Mouse (Mus musculus): ENCODE data around the gene Cyct. TPM values are rescaled to one million over a fixed set of nuclear protein-coding genes. Genes with fewer than 3 reads are reported as not detected.
A peak's percentile ranks its signal among the peaks of the same experiment; 100 is the strongest.

Cyct gene
- total and polyA plus RNA-seq, 3 experiments, result not detected

GRCm38 (mm10) chr2:76369821-76370655 is 9.8 kb upstream of the Cyct start, which contains the start of gene Rbm45:
TSS of gene Rbm45 (plus strand) at chr2:76369984.
- Histone ChIP-seq H3K9me3 (replicated peaks; ENCODE audit: low read length) (no peaks in the 10 kb centered on the region), H3K4me2 (ENCODE audit: insufficient read depth, low read depth, poor library complexity, severe bottlenecking) (peak within 1 kb of the TSS; percentile 98), H3K4me3 (replicated peaks in 1 of 3; ENCODE audit: low read depth in 2 of 3, low read length in 2 of 3, poor library complexity in 1 of 3) (peak within 1 kb of the TSS; percentile 78 to 97 (median 89)), H3K27ac (ENCODE audit: insufficient read depth, low read depth) (peak within 1 kb of the TSS; percentile 17), H3K27me3 (replicated peaks) (no peaks in the 10 kb centered on the region), H3K79me2 (replicated peaks; ENCODE audit: control insufficient read depth, extremely low read depth, insufficient read depth, poor library complexity, severe bottlenecking) (peaks cover 31% of the 10 kb centered on the region), H3K9ac (ENCODE audit: insufficient read depth, low read depth) (peak within 1 kb of the TSS; percentile 79), H3K36me3 (replicated peaks in 1 of 2; ENCODE audit: control insufficient read depth in 1 of 2, insufficient read depth in 1 of 2, low read length in 1 of 2) (peaks cover 14 to 35% of the 10 kb centered on the region in 2 experiments), H3K4me1 (ENCODE audit: control insufficient read depth in 1 of 2, insufficient read depth in 2 of 2) (peaks cover 2 to 49% of the 10 kb centered on the region in 2 experiments; a peak in 2 of 4 replicates)
- in situ Hi-C loops (cut with MboI; ENCODE audit: low pct_ligation_motif_present, low pct_unique_long_range_greater_than_20kb, low sequenced_read_pairs), result loop anchor here (5.0 kb wide), 1 partner anchor 227 kb away; no protein-coding TSS in a partner anchor
- TF ChIP-seq ZNF384 (IDR thresholded peaks at IDR 0.05; ENCODE audit: low read depth, low read length) (peak; percentile 34; the same call in 1 of the 2 replicates), CHD2 (IDR thresholded peaks at IDR 0.05; ENCODE audit: low read length) (no peak), ETS1 (conservative IDR thresholded peaks at IDR 0.05; ENCODE audit: low read depth, low read length) (peak; percentile 22; the same call in 1 of the 2 replicates), HCFC1 (IDR thresholded peaks at IDR 0.05; ENCODE audit: low read depth, low read length) (peak; percentile 89), ZKSCAN1 (IDR thresholded peaks at IDR 0.05; ENCODE audit: borderline replicate concordance, low read depth, low read length) (no peak), UBTF (IDR thresholded peaks at IDR 0.05; ENCODE audit: low read depth, low read length) (peak; percentile 66; the same call in 1 of the 2 replicates), SMC3 (IDR thresholded peaks at IDR 0.05; ENCODE audit: low read depth, low read length) (peak; percentile 35), MAZ (IDR thresholded peaks at IDR 0.05; ENCODE audit: low read depth, low read length) (no peak), TCF12 (IDR thresholded peaks at IDR 0.05; ENCODE audit: low read depth, low read length) (peak; percentile 85), KAT2A (IDR thresholded peaks at IDR 0.05; ENCODE audit: insufficient replicate concordance, low read length) (peak; percentile 81; the same call in 1 of the 2 replicates), MYC (IDR thresholded peaks at IDR 0.05; ENCODE audit: low read depth, low read length) (no peak), ELF1 (IDR thresholded peaks at IDR 0.05; ENCODE audit: low read depth, low read length) (peak; percentile 99), NRF1 (IDR thresholded peaks at IDR 0.05; ENCODE audit: low read depth, low read length) (no peak), MEF2A (IDR thresholded peaks at IDR 0.05; ENCODE audit: borderline replicate concordance, low read depth, low read length) (peak; percentile 76), RCOR1 (conservative IDR thresholded peaks at IDR 0.05; ENCODE audit: low read depth, low read length) (no peak), TBP (conservative IDR thresholded peaks at IDR 0.05; ENCODE audit: low read depth, low read length) (no peak; the same call in 1 of the 2 replicates), BHLHE40 (IDR thresholded peaks at IDR 0.05; ENCODE audit: low read depth, low read length) (peak; percentile 14; the same call in 1 of the 2 replicates), MAX (IDR thresholded peaks at IDR 0.05; ENCODE audit: low read length) (peak; percentile 63; the same call in 1 of the 2 replicates), POLR2AphosphoS2 (IDR thresholded peaks at IDR 0.05; ENCODE audit: low read depth, low read length) (no peak), E2F4 (IDR thresholded peaks at IDR 0.05; ENCODE audit: insufficient replicate concordance, low read depth, low read length) (no peak), MXI1 (IDR thresholded peaks at IDR 0.05; ENCODE audit: low read depth, low read length) (peak; percentile 93), MAFK (IDR thresholded peaks at IDR 0.05; ENCODE audit: insufficient replicate concordance, low read length) (0 out of 2 replicates have a peak, but pooled peaks have one; percentile 39), RAD21 (IDR thresholded peaks at IDR 0.05; ENCODE audit: low read depth, low read length) (no peak; the same call in 1 of the 2 replicates), PAX5 (IDR thresholded peaks at IDR 0.05; ENCODE audit: low read length) (no peak), JUND (conservative IDR thresholded peaks at IDR 0.05; ENCODE audit: low read depth, low read length) (no peak), ZC3H11A (IDR thresholded peaks at IDR 0.05; ENCODE audit: low read depth, low read length) (no peak), EP300 (IDR thresholded peaks at IDR 0.05; ENCODE audit: low read length) (no peak), SIN3A (IDR thresholded peaks at IDR 0.05; ENCODE audit: low read length) (peak; percentile 95), JUN (IDR thresholded peaks at IDR 0.05; ENCODE audit: insufficient read depth, low read depth, low read length) (no peak), USF2 (conservative IDR thresholded peaks at IDR 0.05; ENCODE audit: low read depth, low read length) (no peak), CTCF (conservative IDR thresholded peaks at IDR 0.05 in 1 of 2, IDR thresholded peaks at IDR 0.05 in 1 of 2; ENCODE audit: low read depth in 2 of 2, low read length in 2 of 2) (peak; percentile 43 to 88), USF1 (IDR thresholded peaks at IDR 0.05; ENCODE audit: low read depth, low read length) (no peak), POLR2A (IDR thresholded peaks at IDR 0.05; ENCODE audit: low read depth, low read length) (peak; percentile 82), NELFE (IDR thresholded peaks at IDR 0.05; ENCODE audit: low read depth, low read length) (peak; percentile 64), IRF4 (IDR thresholded peaks at IDR 0.05; ENCODE audit: low read depth, low read length) (peak; percentile 49; the same call in 1 of the 2 replicates), ZMIZ1 (IDR thresholded peaks at IDR 0.05; ENCODE audit: low read depth, low read length) (no peak), GABPA (IDR thresholded peaks at IDR 0.05; ENCODE audit: insufficient replicate concordance, low read depth, low read length) (peak; percentile 82), CHD1 (IDR thresholded peaks at IDR 0.05; ENCODE audit: low read depth, low read length) (no peak)
- dilution Hi-C loops (cut with MboI; ENCODE audit: extremely low pct_ligation_motif_present, extremely low pct_unique_long_range_greater_than_20kb, low sequenced_read_pairs), result no loop called here
- peak; percentile 92 for DNase-seq (ENCODE audit: extremely low read depth)

All from CH12.LX (cell line).